Mouse (Mus musculus): ENCODE data around the gene 4930519P11Rik.

Gene 4930519P11Rik

DNA sequence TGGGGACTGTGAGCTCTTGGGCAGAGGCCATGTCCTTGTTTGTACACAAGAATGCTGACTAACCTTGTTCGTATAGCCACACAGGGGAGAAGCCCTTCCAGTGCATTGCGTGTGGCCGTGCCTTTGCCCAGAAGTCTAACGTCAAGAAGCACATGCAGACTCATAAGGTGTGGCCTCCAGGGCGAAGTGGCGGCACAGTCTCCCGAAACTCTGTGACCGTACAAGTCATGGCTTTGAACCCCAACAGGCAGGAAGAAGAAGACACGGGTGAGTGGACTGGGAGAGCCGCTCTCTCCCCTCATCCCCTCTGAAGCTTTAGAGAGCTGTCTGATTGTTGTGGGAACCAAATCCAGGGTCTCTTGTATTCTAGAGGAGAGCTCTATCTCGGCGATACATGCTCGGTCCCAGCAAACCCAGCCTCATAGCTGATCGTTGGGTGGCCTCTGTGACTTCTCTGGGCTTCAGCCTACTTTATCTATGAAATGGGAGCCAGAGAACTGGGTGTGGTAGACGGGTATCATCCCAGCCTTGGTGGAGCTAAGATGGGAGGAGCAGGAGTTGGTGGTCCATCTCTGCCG, 19.1 kb upstream of the 4930519P11Rik start:
- no peak for DNase-seq (ENCODE audit: low spot score in 2 of 2)

DNA sequence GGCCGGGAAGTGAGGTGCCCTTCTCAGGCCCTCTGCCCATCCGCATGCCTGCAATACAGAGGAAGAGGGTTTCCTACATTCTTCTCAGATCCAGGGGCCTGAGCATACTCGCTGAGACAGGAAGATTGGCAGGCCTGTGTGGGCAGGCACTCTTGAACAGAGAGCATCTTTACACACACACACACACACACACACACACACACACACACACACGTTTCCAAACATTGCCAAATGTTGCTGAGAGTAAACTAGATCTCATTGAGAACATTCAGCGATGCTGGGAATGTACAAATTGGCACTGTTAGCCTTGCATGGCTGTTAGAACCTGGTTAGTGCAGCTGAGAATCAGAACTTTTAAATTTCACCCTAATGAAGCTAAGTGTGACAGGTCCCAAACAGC, 17.3 kb upstream of the 4930519P11Rik start:
- no peak for DNase-seq (ENCODE audit: low spot score in 2 of 2)

DNA sequence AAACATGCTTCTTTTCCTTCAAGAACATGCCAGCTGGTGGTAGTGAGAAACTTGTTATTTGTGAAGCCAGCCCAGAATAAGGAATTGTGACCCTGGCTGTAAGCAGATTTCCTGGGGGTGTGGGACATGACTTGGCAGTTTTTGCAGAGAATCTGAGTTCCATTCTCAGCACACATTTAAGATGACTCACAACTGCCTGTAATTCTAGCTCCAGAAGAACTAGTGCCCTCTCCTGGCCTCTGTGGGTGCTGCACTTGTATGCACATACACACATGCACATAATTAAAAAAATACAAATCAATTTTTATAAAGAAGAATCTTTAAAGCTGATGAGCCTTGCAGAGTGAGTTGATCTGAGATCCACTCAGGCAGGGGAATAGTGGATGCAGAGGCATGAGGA, 10.9 kb upstream of the 4930519P11Rik start:
- no peak for DNase-seq (ENCODE audit: low spot score in 2 of 2)

DNA sequence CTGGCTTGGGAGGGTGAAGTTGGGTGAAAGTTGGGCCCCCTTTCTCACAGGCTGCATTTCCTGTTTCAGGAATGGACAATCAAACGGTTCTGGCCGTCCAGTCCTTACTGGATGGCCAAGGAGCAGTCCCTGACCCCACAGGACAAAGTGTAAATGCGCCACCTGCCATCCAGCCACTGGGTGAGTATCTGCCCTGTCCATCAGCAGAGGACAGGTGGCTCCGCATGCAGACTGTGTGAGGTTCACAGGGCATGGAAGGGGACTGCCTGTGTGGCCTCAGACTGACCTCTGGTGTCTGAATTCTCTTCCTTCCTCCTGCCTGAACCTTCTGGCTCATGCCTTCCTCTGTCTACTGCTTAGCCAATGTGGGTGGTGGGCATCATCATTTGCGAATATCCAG, 8.4 kb upstream of the 4930519P11Rik start:
- no peak for DNase-seq (ENCODE audit: low spot score in 2 of 2)

DNA sequence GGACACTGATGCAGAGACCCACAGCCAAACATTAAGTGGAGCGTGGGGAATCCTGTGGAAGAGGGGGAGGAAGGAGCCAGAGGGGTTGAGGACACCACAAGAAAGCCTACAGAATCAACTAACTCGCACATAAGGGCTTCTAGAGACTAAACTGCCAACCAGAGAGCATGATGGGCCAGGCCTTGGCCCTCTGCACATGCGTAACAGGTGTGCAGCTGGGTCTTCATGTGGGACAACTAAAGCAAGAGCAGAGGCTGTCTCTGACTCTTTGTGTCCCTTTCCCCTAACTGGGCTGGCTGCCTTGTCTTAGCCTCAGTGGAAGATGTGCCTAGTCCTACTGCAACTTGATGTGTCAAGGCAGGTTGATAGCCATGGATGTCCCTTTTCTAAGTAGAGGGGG, 3.8 kb upstream of the 4930519P11Rik start:
- DNase-seq (ENCODE audit: low spot score in 2 of 2): peak; percentile 63 to 66

DNA sequence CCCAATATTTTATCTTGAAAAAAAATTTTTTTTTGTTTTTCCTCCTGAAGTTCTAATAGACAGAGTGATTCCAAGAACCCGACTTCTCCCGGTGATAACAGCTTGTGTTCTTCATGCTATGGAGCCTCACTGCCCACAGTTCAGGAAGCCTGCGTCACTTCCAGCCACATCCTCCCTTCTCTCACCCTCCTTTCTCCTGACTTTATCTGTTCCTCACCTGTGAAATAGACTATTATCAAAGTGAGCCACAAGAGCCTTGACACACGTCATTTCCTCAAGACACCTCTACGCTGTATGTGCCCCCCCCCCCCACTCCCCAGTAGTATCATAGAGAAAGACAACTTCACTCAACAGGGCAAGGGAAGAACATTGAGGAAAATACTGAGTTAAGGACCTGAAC, 2.4 kb upstream of the 4930519P11Rik start:
- no peak for DNase-seq (ENCODE audit: low spot score in 2 of 2)

DNA sequence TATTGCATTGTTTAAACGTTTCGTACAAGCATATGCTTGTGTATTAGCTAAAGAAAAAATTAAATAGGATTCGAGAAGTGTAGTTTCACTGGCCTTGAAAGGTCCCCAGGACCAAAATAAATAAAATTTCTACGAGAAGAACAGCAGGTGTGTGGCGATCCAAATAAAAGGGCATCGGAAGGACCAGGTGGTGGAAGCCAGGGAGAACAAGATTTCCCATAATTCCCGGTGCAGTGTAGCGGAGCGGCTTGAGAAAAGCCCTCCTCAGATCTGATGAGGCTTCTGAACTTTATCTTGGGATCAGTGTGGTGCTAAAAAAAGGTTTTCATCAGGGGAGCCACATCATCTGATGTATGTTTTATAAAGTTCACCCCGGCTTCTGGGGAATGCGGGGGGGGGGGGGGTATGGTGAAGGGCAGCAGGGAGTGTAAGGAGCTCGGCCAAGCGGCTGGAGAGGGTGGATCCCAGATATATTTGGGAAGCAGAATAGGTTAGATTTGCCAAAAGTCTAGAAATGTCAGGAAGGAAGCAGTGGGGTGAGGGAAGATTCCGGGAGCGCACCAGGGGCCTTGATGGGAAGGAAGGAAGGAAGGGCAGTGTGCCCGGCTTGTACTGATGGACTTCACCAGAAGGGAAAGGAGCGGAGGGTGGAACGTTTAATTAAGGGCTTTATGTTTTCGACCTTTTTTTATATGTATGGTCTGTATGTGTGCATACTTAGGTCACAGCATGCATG, 1.8 kb upstream of the 4930519P11Rik start:
- DNase-seq (ENCODE audit: low spot score in 2 of 2): no peak

DNA sequence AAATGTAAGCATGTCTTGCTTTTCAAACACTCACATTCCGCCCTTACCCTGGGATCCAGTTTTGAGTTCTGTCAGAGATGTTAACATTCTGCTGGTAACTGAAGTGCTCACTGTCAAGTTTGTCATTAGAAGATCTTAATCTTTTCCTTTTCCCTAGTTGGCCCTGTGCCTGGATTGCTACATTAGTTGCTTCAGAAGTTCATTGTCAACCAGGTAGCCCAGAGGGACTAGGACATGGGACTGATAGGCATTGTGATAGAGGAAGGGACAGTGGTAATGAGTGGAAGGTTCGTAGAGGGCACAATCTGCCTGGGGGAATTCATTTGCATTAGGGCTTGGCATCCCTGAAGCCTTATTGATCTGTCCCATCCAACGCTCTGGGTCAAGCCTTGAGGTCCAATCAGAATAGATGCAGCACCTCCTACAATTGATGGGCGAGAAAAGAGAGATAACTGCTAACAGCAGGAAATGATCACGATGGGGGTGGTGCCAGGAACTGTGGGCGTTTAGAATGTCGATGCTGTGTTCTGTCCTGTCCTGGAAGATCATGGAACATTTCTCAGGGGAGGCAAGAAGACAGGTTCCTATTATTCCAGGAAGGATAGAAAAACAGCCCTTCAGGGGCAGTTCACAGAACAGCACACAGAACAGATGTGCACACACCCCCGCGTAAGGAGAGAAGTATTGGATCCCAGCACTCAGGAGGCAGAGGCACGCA, 4.0 kb downstream of the 4930519P11Rik start:
- DNase-seq (ENCODE audit: low spot score in 2 of 2): no peak

DNA sequence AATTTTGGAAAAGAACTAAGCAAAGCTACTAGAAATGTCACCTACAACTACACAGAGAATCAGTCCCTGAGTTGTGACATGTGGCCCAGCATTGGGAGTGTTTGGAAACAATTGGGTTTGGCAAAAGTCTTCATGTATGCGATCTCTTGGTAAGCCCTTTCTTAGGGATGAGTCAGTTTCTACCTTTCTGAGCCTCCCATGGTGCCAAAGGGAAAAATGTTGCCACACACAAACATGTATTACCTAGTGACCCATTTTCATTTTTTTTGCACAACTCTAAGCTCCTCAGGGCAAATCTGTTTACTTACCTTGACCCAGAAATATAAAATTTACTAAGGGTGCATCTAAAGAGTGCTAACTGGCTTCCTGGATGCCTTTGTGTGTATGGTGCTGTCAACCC, 6.3 kb downstream of the 4930519P11Rik start:
- DNase-seq (ENCODE audit: low spot score in 2 of 2): no peak

DNA sequence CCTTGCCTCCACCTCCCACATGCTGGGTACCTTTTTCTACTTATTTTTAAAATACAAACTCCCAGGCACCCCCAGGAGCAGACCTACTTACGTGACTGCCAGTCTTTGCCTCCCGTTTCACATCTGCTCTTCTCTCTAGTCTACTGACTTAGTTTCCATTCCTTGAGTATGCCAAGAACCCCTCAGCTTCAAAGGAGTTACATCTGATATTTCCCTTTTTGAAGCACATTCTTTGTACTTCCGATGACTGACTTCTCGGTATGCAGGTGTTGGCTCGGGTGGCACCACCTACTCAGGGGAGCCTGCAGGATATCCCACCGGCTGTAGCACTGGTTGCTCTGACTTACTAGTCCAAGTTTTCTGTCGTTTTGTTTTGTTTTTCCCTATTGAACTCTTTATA, 9.1 kb downstream of the 4930519P11Rik start:
- peak; percentile 58 to 69 for DNase-seq (ENCODE audit: low spot score in 2 of 2)

DNA sequence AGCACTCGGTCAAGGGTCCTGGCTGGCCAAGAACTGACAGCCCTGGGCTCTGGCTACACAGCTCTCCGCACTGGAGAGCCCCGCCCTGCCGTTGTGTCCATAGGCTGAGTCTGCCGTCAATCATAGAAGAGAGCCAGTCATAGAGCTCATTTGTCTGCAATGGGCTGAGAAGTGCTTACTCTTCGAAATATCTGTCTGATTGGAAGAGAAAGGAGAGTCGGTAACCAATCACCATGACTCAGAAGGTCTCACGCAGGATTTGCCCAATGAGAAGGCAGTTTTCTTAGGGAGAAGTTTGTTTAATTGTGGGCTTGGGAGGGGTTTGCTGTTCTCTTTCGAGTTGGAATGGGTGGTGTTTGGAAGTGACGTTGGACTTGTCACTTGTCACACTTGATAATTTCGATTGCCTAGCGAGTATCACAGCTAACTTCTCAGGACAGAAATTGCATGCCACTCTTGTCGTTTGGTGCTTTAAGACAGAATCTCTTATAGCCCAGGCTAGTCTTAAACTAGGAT, 9.5 kb downstream of the 4930519P11Rik start, which contains the start of gene Pxmp4:
Gene Pxmp4 (minus strand): TSS at position 71 of the 516 bp plus-strand sequence.
- peak; percentile 96 for DNase-seq (ENCODE audit: low spot score in 2 of 2)

DNA sequence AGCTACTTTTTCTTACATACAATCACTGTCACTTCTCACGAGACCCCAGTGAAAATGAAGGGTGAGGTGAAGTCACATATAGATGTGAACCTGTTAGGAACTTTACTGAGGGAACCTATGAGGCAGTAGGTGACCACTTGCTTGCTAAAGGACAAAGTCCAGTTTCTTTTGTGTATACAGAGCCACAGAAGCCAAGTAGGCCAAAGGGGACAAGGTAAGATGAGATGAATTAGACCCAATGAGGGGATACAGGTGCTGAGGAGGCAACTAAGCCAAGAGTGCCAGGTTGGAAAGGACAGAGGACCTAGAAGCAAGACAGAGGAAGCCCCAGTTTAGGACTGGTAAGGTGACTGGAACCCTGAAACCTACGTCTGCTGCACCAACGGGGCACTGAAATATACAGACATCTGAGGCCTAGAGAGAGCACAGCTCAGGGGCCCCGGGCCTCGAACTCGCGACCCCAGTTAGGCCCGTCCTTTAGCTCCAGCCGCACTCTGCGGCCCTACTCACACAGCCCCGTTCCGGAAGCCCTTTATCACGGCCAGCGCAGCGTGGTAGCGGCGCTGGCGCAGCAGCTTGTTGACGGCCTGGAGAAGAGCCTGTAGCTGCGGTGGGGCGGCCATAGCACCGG, 10.1 kb downstream of the 4930519P11Rik start:
- DNase-seq (ENCODE audit: low spot score in 2 of 2): no peak

DNA sequence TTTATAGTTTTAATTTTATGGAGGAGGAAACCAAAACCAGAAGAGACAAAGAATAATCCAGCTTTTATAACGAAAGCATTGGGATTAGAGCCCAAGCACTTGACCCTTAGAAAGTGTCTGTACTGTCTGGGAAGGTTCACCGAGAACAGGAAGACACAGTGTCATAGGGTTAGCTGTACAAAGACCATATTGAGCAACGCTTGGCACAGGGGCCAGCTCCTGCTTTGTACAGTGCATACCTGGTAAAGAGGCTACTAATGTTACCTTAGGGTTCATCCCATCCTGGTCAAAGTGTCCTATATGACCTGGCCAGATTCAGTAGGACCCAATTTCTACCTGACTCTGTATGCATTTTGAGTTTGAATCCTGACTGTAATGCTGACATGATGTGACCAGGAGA, 11.9 kb downstream of the 4930519P11Rik start:
- no peak for DNase-seq (ENCODE audit: low spot score in 2 of 2)

DNA sequence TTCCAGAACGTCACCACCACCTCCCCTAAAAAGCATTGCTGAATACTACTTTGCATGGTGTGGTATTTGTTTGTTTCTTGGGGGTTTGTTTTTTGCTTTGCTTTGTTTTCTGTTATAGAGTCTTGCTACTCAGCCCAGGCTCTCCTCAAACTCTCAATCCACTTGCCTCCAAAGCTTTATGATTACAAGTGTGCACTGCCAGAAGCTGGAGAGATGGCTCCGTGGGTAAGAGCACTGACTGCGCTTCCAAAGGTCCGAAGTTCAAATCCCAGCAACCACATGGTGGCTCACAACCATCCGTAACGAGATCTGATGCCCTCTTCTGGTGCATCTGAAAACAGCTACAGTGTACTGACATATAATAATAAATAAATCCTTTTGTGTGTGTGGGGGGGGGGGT, 12.7 kb downstream of the 4930519P11Rik start:
- DNase-seq (ENCODE audit: low spot score in 2 of 2): no peak

DNA sequence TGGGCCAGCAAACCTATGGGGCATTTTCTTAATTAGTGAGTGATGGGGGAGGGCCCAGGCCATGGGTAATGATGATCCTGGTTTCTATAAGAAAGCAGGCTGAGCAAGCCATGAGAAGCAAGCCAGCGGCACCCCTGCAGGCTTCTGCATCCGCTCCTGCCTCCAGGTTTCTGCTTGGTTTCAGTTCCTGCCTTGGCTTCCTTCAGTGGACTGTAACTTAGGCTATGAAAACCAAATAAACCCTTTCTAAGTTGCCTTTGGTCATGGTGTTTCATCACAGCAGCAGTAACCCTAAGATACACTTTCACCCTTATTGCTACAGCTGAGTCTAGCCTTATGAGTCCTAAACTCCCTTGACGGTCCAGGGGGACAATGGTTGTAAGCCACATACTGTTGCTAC, 15.8 kb downstream of the 4930519P11Rik start:
- no peak for DNase-seq (ENCODE audit: low spot score in 2 of 2)

DNA sequence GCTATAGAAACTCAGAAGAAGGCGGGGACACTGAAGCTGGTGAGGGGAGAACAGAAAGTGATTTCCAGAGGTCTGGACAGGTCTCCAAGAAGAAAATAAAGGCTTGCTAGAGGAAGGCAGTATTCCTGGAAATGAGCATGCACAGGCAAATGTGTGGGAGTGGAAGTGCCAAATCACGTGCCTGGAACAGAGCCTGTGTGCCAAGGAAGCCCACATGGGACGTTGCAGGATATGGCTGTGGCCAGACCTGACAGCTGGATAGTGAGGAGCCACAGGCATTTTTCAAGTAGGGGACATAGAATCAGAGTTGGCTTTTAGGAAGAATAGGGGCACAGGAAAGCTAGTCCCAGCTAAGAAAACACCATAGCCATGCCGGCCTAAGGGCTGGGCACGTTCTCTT, 17.5 kb downstream of the 4930519P11Rik start:
- no peak for DNase-seq (ENCODE audit: low spot score in 2 of 2)

DNA sequence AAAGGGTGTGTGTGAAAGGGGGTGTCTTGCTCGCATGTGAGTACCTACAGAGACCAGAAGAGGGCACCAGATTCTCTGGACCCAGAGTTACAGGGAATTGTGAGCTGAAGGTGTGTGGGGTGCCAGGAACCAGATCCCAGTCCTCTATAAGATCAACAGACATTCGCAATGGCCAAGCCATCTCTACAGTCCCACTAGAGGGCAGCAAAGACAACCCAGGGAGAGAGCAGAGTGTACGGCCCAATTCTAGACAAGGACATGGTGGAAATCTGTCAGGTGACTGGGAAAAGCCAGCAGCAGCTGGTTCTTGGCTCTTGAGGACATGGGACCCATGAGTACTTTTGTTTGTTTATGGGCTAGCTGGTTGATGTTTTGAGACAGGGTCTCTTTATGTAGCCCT, 20.2 kb downstream of the 4930519P11Rik start:
- peak; percentile 28 to 68 for DNase-seq (ENCODE audit: low spot score in 2 of 2)

DNA sequence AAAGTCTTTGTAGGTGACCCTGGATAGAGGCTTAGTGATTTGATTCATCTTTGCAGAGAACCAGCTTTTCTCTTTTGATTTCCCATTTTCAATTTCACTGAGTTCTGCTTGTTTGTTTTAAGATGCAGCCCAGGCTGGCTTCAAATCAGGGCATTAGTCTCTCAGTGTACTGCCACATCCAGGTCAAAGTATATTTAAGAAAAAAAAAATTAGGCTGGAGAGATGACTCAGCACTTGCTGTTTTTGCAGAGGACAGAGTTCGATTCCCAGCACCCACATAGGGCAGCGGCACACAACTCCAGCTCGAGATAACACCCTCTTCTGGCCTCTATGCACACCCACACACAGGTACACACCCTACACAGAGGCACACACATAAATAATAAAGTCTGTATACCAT, 22.0 kb downstream of the 4930519P11Rik start:
- no peak for DNase-seq (ENCODE audit: low spot score in 2 of 2)

DNA sequence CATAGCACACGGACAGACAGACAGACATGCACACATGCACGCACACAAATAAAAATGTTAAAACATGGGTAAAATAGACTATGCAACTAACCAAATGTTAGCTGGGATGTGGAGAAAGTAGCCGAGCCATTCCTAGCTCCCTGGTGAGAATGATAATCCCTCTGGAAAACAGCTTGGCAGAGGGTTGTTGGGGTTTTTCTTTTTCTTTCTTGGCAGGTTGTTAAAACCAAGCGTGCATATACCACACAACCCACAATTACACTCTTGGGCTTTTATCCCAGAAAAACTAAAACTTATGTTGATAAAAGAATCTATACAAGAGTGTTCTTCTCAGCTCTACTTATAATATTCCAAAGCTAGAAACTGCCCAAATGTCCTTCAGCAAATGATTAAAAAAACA, 24.2 kb downstream of the 4930519P11Rik start:
- DNase-seq (ENCODE audit: low spot score in 2 of 2): no peak

DNA sequence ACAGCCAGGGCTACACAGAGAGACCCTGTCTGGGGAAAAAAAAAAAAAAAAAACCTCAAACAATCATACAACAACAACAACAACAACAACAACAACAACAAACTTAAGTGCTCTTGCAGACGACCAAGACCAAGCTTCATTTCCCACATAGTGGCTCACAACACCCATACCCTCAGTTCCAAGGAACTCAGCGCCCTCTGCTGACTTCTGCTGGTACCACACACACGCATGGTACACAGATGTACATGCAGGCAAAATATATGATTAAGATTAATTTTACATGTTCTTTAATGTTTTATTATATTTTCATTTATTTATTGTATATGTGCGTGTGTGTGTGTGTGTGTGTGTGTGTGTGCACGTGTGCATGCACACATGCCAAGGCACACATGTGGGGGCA, 26.8 kb downstream of the 4930519P11Rik start:
- peak; percentile 57 to 73 for DNase-seq (ENCODE audit: low spot score in 2 of 2)

DNA sequence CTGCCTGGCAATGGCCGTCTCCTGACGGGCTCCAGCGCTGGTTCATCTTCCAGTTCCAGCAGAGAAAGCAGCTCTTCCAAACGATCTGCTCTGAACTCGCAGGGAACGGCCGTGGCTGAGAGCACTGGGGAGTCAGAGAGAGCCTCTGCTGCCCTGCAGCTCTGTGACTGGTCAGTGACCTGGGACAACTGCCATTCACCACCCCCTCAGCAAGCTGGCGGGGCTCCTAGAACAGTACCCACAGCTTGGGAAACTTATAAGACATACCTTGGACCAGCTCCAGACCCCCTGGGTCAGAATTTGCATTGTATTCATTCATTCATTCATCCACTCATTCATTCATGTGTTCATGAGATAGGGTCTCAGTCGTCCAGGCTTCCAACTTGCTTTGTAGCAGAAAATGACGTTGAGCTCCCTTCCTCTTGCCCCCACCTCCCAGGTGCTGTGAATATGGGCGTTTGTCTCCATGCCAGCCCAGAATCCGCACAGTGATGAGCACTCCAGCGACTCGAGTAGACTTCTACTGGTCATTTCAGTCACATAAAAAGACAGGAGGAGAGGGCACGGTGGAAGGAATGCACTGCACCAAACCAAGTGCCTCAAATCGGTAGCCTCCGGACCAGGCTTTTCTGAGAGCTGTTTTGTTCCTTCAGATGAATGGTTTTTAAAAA, 28.2 kb downstream of the 4930519P11Rik start:
- no peak for DNase-seq (ENCODE audit: low spot score in 2 of 2)
